Mouse (Mus musculus) liver, embryonic 15.5 days (tissue): ENCODE data around the gene Rnft2. TPM values are rescaled to one million over a fixed set of nuclear protein-coding genes. Genes with fewer than 3 reads are reported as not detected.

ENCODE experiments used
- polyA plus RNA-seq: library from polyadenylated mRNA; unstranded; fragments of >200 nt; fragmentation: Nextera tagmentation; extraction: Ambion mirVana; gene quantifications from 2 replicates; pipeline ENCODE4 v1.2.1, GENCODE M21; 2015

Gene Rnft2
- polyA plus RNA-seq, 1 experiment from 2014 or later, result 0.21 TPM

Other genes starting within 250 kb of the Rnft2 start
- 1.6 and 2.2 TPM in 2 replicates for gene Tesc, start 217.4 kb downstream of the Rnft2 start, polyA plus RNA-seq
- 7.7 and 8.1 TPM in 2 replicates for gene Fbxw8, start 89.7 kb downstream of the Rnft2 start, polyA plus RNA-seq
- not detected in 2 replicates for gene Hrk, start 80.5 kb downstream of the Rnft2 start, polyA plus RNA-seq
- 1.2 and 1.4 TPM in 2 replicates for gene 2410131K14Rik, start 111 bp upstream of the Rnft2 start, polyA plus RNA-seq